Mouse (Mus musculus) small intestine, adult 2 months (tissue): ENCODE measurements at regions not wholly inside any gene's neighbourhood (a gene's known extent, or its start where the extent isn't known, plus 50 kb on each side); places are given as distances from the start of the nearest gene placed in this dataset.

Experiments used
- CTCF ChIP-seq: fragments of 200-500 bp; IDR thresholded peaks from 2 replicates; pipeline ENCODE4 v1.5.1; 2012; ENCODE audit warnings: low read depth, mild to moderate bottlenecking, control low read depth, inconsistent platforms, low read length, moderate library complexity, mixed read lengths; ENCODE audit not compliant: insufficient replicate concordance, insufficient read length; ENCODE audit errors: extremely low read depth
- POLR2A ChIP-seq: fragments of 200-500 bp; IDR thresholded peaks from 2 replicates; pipeline ENCODE4 v1.6.1; 2012; ENCODE audit warnings: low read depth, mild to moderate bottlenecking, control low read depth, inconsistent platforms, low read length, moderate library complexity

- TF ChIP-seq POLR2A (no peak), CTCF (no peak)
Measured at GRCm38 (mm10) chr17:66219669-66220435, 96.5 kb downstream of the Ddx11 start.
